Comparison of ENCODE assay signal across 13 mouse cellular contexts in the genomic region with DNA sequence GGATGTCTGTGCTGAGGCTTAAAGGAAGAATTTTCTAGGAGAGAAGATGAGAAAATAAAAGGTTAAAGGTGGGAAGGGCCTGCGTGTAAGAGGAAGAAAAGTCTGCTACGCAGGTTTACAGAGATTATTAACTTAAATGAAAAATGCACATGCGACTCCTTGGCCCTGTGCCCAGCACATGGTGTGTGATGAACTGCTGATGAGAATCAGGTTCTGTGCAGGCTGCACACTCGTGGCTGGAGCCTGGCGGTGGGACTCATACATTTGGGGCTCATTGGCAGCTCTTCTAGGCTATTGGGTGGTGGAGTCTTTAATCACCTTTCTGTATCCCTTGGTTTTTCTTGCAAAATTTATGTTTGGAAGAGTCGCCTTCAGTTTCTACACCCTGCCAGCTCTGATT.
DNase-seq lines count a peak whose midpoint lies in the region; ATAC-seq and TF ChIP-seq lines count a peak whose summit lies in the region.
"Had no signal": no experiment of that assay in that cellular context is flagged by ENCODE, and none has a peak within 500 bp of the region (broad histone marks: within the 10 kb centered on the region; RNA-seq: fewer than 3 reads in every experiment).

No protein-coding gene starts in this region.

- H3K4me3 ChIP-seq in heart, embryonic 12.5 days, result no peak overlapping the region
- H3K4me3 ChIP-seq in liver, postnatal 0 days (ENCODE audit: low read depth, low read length), result no peak overlapping the region
- no peak overlapping the region for H3K4me3 ChIP-seq in limb, embryonic 12.5 days (replicated peaks)
- H3K4me3 ChIP-seq: megakaryocyte, embryonic 14.5 days had no signal

- H3K36me3 ChIP-seq in heart, embryonic 12.5 days, result no peaks in the 10 kb centered on the region
- no peaks in the 10 kb centered on the region for H3K36me3 ChIP-seq in liver, postnatal 0 days (replicated peaks; ENCODE audit: insufficient read depth, low read length)
- H3K36me3 ChIP-seq in limb, embryonic 12.5 days, result no peaks in the 10 kb centered on the region

- no peak overlapping the region for H3K4me2 ChIP-seq in heart, embryonic 12.5 days
- no peak overlapping the region for H3K4me2 ChIP-seq in liver, postnatal 0 days (ENCODE audit: low read depth, low read length)
- no peak overlapping the region for H3K4me2 ChIP-seq in limb, embryonic 12.5 days

- ATAC-seq in heart, embryonic 12.5 days (ENCODE audit: insufficient number of reproducible peaks, low FRiP score), result no peak
- no peak for ATAC-seq in liver, postnatal 0 days
- ATAC-seq in limb, embryonic 12.5 days (ENCODE audit: insufficient number of reproducible peaks, insufficient read depth, low FRiP score, low TSS enrichment, low read depth), result peak; percentile 72; the same call in 1 of the 2 replicates
- no peak for ATAC-seq in monocyte, adult 5-6 weeks (replicated peaks; ENCODE audit: insufficient number of reproducible peaks, low FRiP score, low TSS enrichment, poor library complexity, severe bottlenecking)
- ATAC-seq: intestine, postnatal 0 days had no signal

- H3K27ac ChIP-seq in heart, embryonic 12.5 days (ENCODE audit: poor library complexity, severe bottlenecking), result 0 out of 2 replicates have a peak overlapping the region, but pooled peaks have one; percentile 35
- H3K27ac ChIP-seq in liver, postnatal 0 days (ENCODE audit: low read depth), result no peak overlapping the region
- no peak overlapping the region for H3K27ac ChIP-seq in limb, embryonic 12.5 days

- H3K27me3 ChIP-seq in heart, embryonic 12.5 days (replicated peaks), result no peaks in the 10 kb centered on the region
- H3K27me3 ChIP-seq in liver, postnatal 0 days (ENCODE audit: insufficient read depth, low read length), result no peaks in the 10 kb centered on the region
- no peaks in the 10 kb centered on the region for H3K27me3 ChIP-seq in limb, embryonic 12.5 days
- H3K27me3 ChIP-seq: CH12.LX had no signal

- 41% methylated on average over 6 of the region's 6 CpGs for WGBS in heart, embryonic 12.5 days
- WGBS in liver, postnatal 0 days (ENCODE audit: insufficient replicate concordance), result 55% methylated on average over 6 of the region's 6 CpGs
- WGBS in limb, embryonic 12.5 days, result 24% methylated on average over 6 of the region's 6 CpGs

- peaks cover 18% of the 10 kb centered on the region for H3K4me1 ChIP-seq in heart, embryonic 12.5 days (replicated peaks)
- peaks cover 6% of the 10 kb centered on the region; the same call in 1 of the 2 replicates for H3K4me1 ChIP-seq in liver, postnatal 0 days (ENCODE audit: insufficient read depth)
- peaks cover 13% of the 10 kb centered on the region for H3K4me1 ChIP-seq in limb, embryonic 12.5 days (replicated peaks)

- no peaks in the 10 kb centered on the region for H3K9me3 ChIP-seq in heart, embryonic 12.5 days (replicated peaks)
- H3K9me3 ChIP-seq in liver, postnatal 0 days (ENCODE audit: low read length), result no peaks in the 10 kb centered on the region
- H3K9me3 ChIP-seq in limb, embryonic 12.5 days, result no peaks in the 10 kb centered on the region
- H3K9me3 ChIP-seq: megakaryocyte, embryonic 14.5 days had no signal

- no peak for DNase-seq in heart, postnatal 36 days
- peak; percentile 22 for DNase-seq in liver
- no peak for DNase-seq in liver, postnatal 0 days
- peak; percentile 30 for DNase-seq in NIH3T3 (ENCODE audit: low read depth)
- DNase-seq: cerebellum, adult 9-10 months; spleen, adult 18-20 months; thymus, adult 18-20 months had no signal

- no peak for TF ChIP-seq EP300 in liver, postnatal 0 days (IDR thresholded peaks at IDR 0.05; ENCODE audit: low read depth)

- no peak for TF ChIP-seq CTCF in liver, postnatal 0 days (IDR thresholded peaks at IDR 0.05; ENCODE audit: low read depth)

- intact Hi-C loops in heart, postnatal 36 days (cut with DNase I), result no loop called here

- H3K9ac ChIP-seq in heart, embryonic 12.5 days, result no peak overlapping the region
- no peak overlapping the region for H3K9ac ChIP-seq in liver, postnatal 0 days (replicated peaks)
- H3K9ac ChIP-seq in limb, embryonic 12.5 days (replicated peaks), result no peak overlapping the region

Comparison
In these comparisons a context has a peak if more than half of its experiments do, and no peak if none do; other contexts are left out.
1. DNase-seq: peak in liver (single experiment) and NIH3T3 (single experiment); none in heart, postnatal 36 days (0 of 2) and liver, postnatal 0 days (single experiment).